Mouse (Mus musculus) ES-E14 (cell line): ENCODE measurements around the gene Tex12. TPM values are rescaled to one million over a fixed set of nuclear protein-coding genes. Genes with fewer than 3 reads are reported as not detected.
A peak's percentile ranks its signal among the peaks of the same experiment; 100 is the strongest.

Source experiments
- DNase-seq: peaks from one replicate; pipeline ENCODE4 v3.0.0-alpha.2; 2013; ENCODE audit warnings: low read depth, low spot score
- H3K27ac ChIP-seq: 2 replicates; pipeline ENCODE4 v1.5.1; 2012; ENCODE audit warnings: low read depth, mild to moderate bottlenecking, low read length, moderate library complexity, mixed read lengths; ENCODE audit not compliant: poor library complexity, insufficient read depth, severe bottlenecking
- H3K36me3 ChIP-seq: 2 replicates; pipeline ENCODE4 v1.6.1; 2012; ENCODE audit warnings: mild to moderate bottlenecking, low read length, moderate library complexity, mixed read lengths; ENCODE audit not compliant: control insufficient read depth, poor library complexity, insufficient read depth, severe bottlenecking
- H3K4me1 ChIP-seq, 2 experiments: fragments of 150-350 bp in 1 of 2; sonication (generic) in 1 of 2; 2 replicates each; pipeline ENCODE4 v1.6.1; 2012; ENCODE audit warnings: low read length in 2 of 2, mild to moderate bottlenecking in 1 of 2, mixed read lengths in 1 of 2; ENCODE audit not compliant: control insufficient read depth in 2 of 2, insufficient read depth in 2 of 2, poor library complexity in 1 of 2
- H3K4me3 ChIP-seq, 2 experiments: fragments of 150-350 bp in 1 of 2; sonication (generic) in 1 of 2; 2 replicates each; pipeline ENCODE4 v1.5.1; 2012; ENCODE audit warnings: low read length in 2 of 2, low read depth in 1 of 2, mild to moderate bottlenecking in 1 of 2, mixed read lengths in 1 of 2; ENCODE audit not compliant: insufficient read depth in 1 of 2, poor library complexity in 1 of 2, severe bottlenecking in 1 of 2
- H3K9ac ChIP-seq: 2 replicates; pipeline ENCODE4 v1.6.1; 2012; ENCODE audit warnings: low read depth, mild to moderate bottlenecking, low read length, mixed read lengths; ENCODE audit not compliant: poor library complexity, insufficient read depth, severe bottlenecking
- H3K9me3 ChIP-seq: fragments of 150-350 bp; sonication (generic); 2 replicates; pipeline ENCODE4 v1.6.1; 2012; ENCODE audit warnings: low read depth, mild to moderate bottlenecking, low read length; ENCODE audit not compliant: control insufficient read depth, insufficient read depth
- CHD2 ChIP-seq: IDR thresholded peaks from 2 replicates; pipeline ENCODE4 v1.6.1; 2014; ENCODE audit warnings: mild to moderate bottlenecking, low read depth, low read length, inconsistent platforms
- HCFC1 ChIP-seq: IDR thresholded peaks from 2 replicates; pipeline ENCODE4 v1.6.1; 2012; ENCODE audit warnings: low read length, inconsistent platforms, borderline replicate concordance; ENCODE audit not compliant: insufficient read depth
- MAFK ChIP-seq: IDR thresholded peaks from 2 replicates; pipeline ENCODE4 v1.6.1; 2014; ENCODE audit warnings: mild to moderate bottlenecking, low read depth, low read length, inconsistent platforms; ENCODE audit not compliant: insufficient read depth
- ZC3H11A ChIP-seq: IDR thresholded peaks from 2 replicates; pipeline ENCODE4 v1.6.1; 2012; ENCODE audit warnings: low read depth, mild to moderate bottlenecking, inconsistent platforms, low read length, borderline replicate concordance
- ZNF384 ChIP-seq: IDR thresholded peaks from 2 replicates; pipeline ENCODE4 v1.6.1; 2012; ENCODE audit warnings: low read depth, low read length, inconsistent platforms
- in situ Hi-C, 2 experiments: fragments of 600-800 bp; cut with MboI; formaldehyde crosslinking; loops; one replicate each; pipeline ENCODE4 v1.15.1; 2025; ENCODE audit warnings: low sequenced_read_pairs in 2 of 2, inconsistent platforms in 1 of 2; ENCODE audit not compliant: unreplicated experiment in 2 of 2
- total RNA-seq: library from RNA; depleted of rRNA; stranded (reverse); fragments of 300-350 nt; gene quantifications from 2 replicates; pipeline ENCODE4 v1.2.3, GENCODE M21; 2012

Gene Tex12
- total RNA-seq, 1 experiment: 0.94 TPM

DNA sequence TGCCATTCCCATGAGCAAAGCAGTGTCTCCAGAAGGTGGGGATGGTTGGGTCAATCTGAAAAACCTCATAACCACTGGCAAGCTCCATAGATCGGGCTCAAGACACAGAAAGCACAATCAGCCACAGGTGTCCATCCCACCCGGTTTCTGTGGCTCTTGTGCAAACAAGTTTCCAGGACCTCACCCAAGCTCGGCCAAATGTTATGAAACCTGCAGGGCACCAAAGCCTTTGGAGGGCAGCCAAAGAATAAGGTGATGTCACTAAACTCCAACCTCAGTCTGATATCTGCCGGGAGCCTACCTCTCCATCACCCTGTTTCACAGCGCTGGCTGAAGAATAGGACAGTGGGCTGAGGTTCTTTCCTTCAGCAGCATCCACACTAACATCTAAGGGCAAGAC, 25.2 kb downstream of the Tex12 start:
- H3K9ac ChIP-seq: no peak overlapping the region
- in situ Hi-C loops: no loop called here
- no peaks in the 10 kb centered on the region for H3K4me1 ChIP-seq
- no peak overlapping the region for H3K27ac ChIP-seq
- H3K4me3 ChIP-seq: no peak overlapping the region
- no peaks in the 10 kb centered on the region for H3K9me3 ChIP-seq
- no peaks in the 10 kb centered on the region for H3K36me3 ChIP-seq
- no peak for DNase-seq
- TF ChIP-seq MAFK: no peak
- TF ChIP-seq HCFC1: no peak
- no peak for TF ChIP-seq CHD2
- no peak for TF ChIP-seq ZC3H11A
- no peak for TF ChIP-seq ZNF384

DNA sequence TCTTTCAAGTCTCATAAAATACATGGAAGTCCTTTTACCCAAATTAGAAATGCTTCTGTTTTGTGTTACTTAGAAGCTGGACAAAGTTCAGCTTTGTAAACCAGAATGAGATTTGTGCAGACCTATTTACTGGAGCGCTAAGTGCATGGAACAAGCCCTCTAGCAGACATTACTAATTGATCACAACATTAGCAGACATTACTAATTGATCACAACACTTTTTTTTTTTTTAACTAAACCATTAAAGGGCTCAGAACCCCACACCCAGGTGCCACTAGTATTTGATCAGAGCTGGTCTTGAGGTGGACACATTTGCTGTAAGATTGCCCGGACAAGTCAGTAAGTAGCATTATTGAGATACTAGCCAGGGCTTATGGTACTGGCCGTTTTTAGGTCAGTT, 27.3 kb downstream of the Tex12 start:
- Histone ChIP-seq H3K4me3 (no peak overlapping the region), H3K9ac (no peak overlapping the region), H3K4me1 (no peaks in the 10 kb centered on the region), H3K36me3 (no peaks in the 10 kb centered on the region), H3K27ac (no peak overlapping the region), H3K9me3 (no peaks in the 10 kb centered on the region)
- in situ Hi-C loops: no loop called here
- TF ChIP-seq HCFC1 (no peak), ZNF384 (peak; percentile 80)
- DNase-seq: no peak

DNA sequence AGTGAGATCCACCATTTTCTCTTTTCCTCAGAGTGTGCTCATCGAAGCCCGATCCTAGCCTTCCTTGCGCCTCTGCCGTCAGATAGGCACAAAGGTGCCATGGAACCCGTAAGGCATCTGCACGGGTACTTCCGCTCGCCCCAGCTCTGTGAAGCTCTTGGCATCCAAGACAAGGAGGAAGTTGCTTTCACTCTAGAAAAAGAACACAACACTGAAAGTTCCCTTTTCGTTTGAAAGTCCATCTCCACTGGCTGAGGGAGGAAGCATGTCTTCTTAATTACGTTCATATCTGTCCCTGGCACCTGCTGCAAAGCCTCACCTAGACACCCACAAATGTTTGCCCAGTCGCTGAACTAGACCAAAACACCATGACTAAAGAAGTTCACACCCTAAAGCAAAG, 27.8 kb downstream of the Tex12 start:
- Histone ChIP-seq H3K27ac (no peak overlapping the region), H3K4me1 (no peaks in the 10 kb centered on the region), H3K9ac (no peak overlapping the region), H3K4me3 (no peak overlapping the region; a peak in 1 of 4 replicates), H3K36me3 (no peaks in the 10 kb centered on the region), H3K9me3 (no peaks in the 10 kb centered on the region)
- TF ChIP-seq MAFK (no peak), ZC3H11A (no peak), ZNF384 (no peak), CHD2 (no peak), HCFC1 (no peak)
- DNase-seq: no peak
- in situ Hi-C loops: no loop called here

GRCm38 (mm10) chr9:50530890-50531289, 30.2 kb downstream of the Tex12 start:
- no peak for DNase-seq
- H3K4me3 ChIP-seq: no peak overlapping the region
- TF ChIP-seq MAFK (no peak), ZC3H11A (0 out of 2 replicates have a peak, but pooled peaks have one; percentile 18)
- H3K9me3 ChIP-seq: no peaks in the 10 kb centered on the region
- in situ Hi-C loops: no loop called here
- H3K27ac ChIP-seq: no peak overlapping the region
- H3K36me3 ChIP-seq: no peaks in the 10 kb centered on the region
- H3K4me1 ChIP-seq: no peaks in the 10 kb centered on the region
- H3K9ac ChIP-seq: no peak overlapping the region

GRCm38 (mm10) chr9:50528293-50528892, 32.7 kb downstream of the Tex12 start, which contains the start of gene Pts:
Gene Pts (minus strand): TSS chr9:50528724.
- DNase-seq: peak; percentile 95
- no peaks in the 10 kb centered on the region for H3K36me3 ChIP-seq
- H3K4me1 ChIP-seq: no peaks in the 10 kb centered on the region
- in situ Hi-C loops: loop anchor here in 1 of 2 experiments (5.0 to 10.0 kb wide), 2 partner anchors 71 to 1034 kb away; no protein-coding TSS in a partner anchor
- peak within 1 kb of the TSS; percentile 76 to 91 for H3K4me3 ChIP-seq
- TF ChIP-seq ZC3H11A: 0 out of 2 replicates have a peak, but pooled peaks have one; percentile 41
- no peak for TF ChIP-seq CHD2
- peak within 1 kb of the TSS; percentile 90 for H3K9ac ChIP-seq
- no peaks in the 10 kb centered on the region for H3K9me3 ChIP-seq
- H3K27ac ChIP-seq: no peak within 1 kb of the TSS; the same call in 1 of the 2 replicates
